ENCODE assay signal across 19 mouse cellular contexts in genomic region chr13:38756629-38757227, GRCm38 (mm10).
DNase-seq lines count a peak whose midpoint lies in the region; ATAC-seq and TF ChIP-seq lines count a peak whose summit lies in the region.
"Had no signal": no experiment of that assay in that cellular context is flagged by ENCODE, and none has a peak within 500 bp of the region (broad histone marks: within the 10 kb centered on the region; RNA-seq: fewer than 3 reads in every experiment).

No protein-coding gene starts in this region.

- H3K36me3 ChIP-seq in heart, embryonic 10.5 days = no peaks in the 10 kb centered on the region
- no peaks in the 10 kb centered on the region for H3K36me3 ChIP-seq in forebrain, embryonic 15.5 days
- no peaks in the 10 kb centered on the region for H3K36me3 ChIP-seq in midbrain, embryonic 14.5 days (ENCODE audit: control insufficient read depth, insufficient read depth, low read length)
- H3K36me3 ChIP-seq in thymus, adult 2 months (ENCODE audit: control insufficient read depth, insufficient read depth, low read length) = no peaks in the 10 kb centered on the region
- H3K36me3 ChIP-seq: embryonic facial prominence, embryonic 10.5 days; heart, embryonic 15.5 days had no signal

- H3K27me3 ChIP-seq in heart, embryonic 10.5 days (ENCODE audit: insufficient read depth, poor library complexity, severe bottlenecking) = no peaks in the 10 kb centered on the region
- H3K27me3 ChIP-seq in forebrain, embryonic 15.5 days = no peaks in the 10 kb centered on the region
- H3K27me3 ChIP-seq in midbrain, embryonic 14.5 days (ENCODE audit: control insufficient read depth, insufficient read depth, low read length) = no peaks in the 10 kb centered on the region
- no peaks in the 10 kb centered on the region for H3K27me3 ChIP-seq in thymus, adult 2 months (ENCODE audit: control insufficient read depth, insufficient read depth, low read length)
- H3K27me3 ChIP-seq: heart, embryonic 15.5 days had no signal

- peak; percentile 19 for DNase-seq in heart, embryonic 10.5 days (ENCODE audit: low spot score)
- DNase-seq in heart, postnatal 4 days = no peak
- peak; percentile 17 for DNase-seq in brain, adult 2 months (ENCODE audit: low read depth, low spot score)
- DNase-seq in midbrain, embryonic 14.5 days = peak; percentile 63
- no peak for DNase-seq in thymus, postnatal 0 days (ENCODE audit: low spot score)
- no peak for DNase-seq in thymus, adult 2 months
- DNase-seq: adrenal gland, postnatal 36 days; cerebellum, adult 2 months; gastrocnemius, postnatal 14 days; heart, adult 2 months; kidney, adult 11 months; right cerebral cortex, postnatal 14 days; spleen, adult 18-20 months had no signal

- H3K27ac ChIP-seq in heart, embryonic 10.5 days = no peak overlapping the region
- no peak overlapping the region for H3K27ac ChIP-seq in forebrain, embryonic 15.5 days (replicated peaks)
- H3K27ac ChIP-seq in midbrain, embryonic 14.5 days (replicated peaks; ENCODE audit: low read depth, low read length) = peak overlapping the region; percentile 45; the same call in 1 of the 2 replicates
- no peak overlapping the region for H3K27ac ChIP-seq in thymus, adult 2 months (ENCODE audit: control insufficient read depth, insufficient read depth, low read length)
- H3K27ac ChIP-seq: embryonic facial prominence, embryonic 10.5 days; heart, adult 2 months; heart, embryonic 15.5 days; kidney, postnatal 0 days; liver, embryonic 14.5 days; macrophage had no signal

- no peak overlapping the region for H3K4me3 ChIP-seq in heart, embryonic 10.5 days
- no peak overlapping the region for H3K4me3 ChIP-seq in forebrain, embryonic 15.5 days
- H3K4me3 ChIP-seq in midbrain, embryonic 14.5 days (replicated peaks; ENCODE audit: low read depth, low read length) = no peak overlapping the region
- no peak overlapping the region for H3K4me3 ChIP-seq in thymus, adult 2 months (ENCODE audit: control insufficient read depth, insufficient read depth, low read length)
- H3K4me3 ChIP-seq: embryonic facial prominence, embryonic 10.5 days; heart, adult 2 months; heart, embryonic 15.5 days had no signal

- 84% methylated on average over 11 of the region's 11 CpGs for WGBS in heart, embryonic 10.5 days
- WGBS in forebrain, embryonic 15.5 days = 59% methylated on average over 11 of the region's 11 CpGs
- WGBS in midbrain, embryonic 14.5 days = 63% methylated on average over 11 of the region's 11 CpGs
- WGBS in thymus, adult 2 months = 87% methylated on average over 11 of the region's 11 CpGs

- no peaks in the 10 kb centered on the region for H3K4me1 ChIP-seq in heart, embryonic 10.5 days
- H3K4me1 ChIP-seq in forebrain, embryonic 15.5 days = no peaks in the 10 kb centered on the region
- H3K4me1 ChIP-seq in midbrain, embryonic 14.5 days (ENCODE audit: control insufficient read depth, insufficient read depth, low read length) = 0 out of 2 replicates have a peak, but pooled peaks cover 3% of the 10 kb centered on the region
- H3K4me1 ChIP-seq in thymus, adult 2 months (replicated peaks; ENCODE audit: control insufficient read depth, insufficient read depth, low read length) = no peaks in the 10 kb centered on the region
- H3K4me1 ChIP-seq: embryonic facial prominence, embryonic 10.5 days; heart, embryonic 15.5 days had no signal

- no peak for TF ChIP-seq CTCF in thymus, adult 2 months (IDR thresholded peaks at IDR 0.05; ENCODE audit: borderline replicate concordance, control insufficient read depth, extremely low read depth, insufficient read depth, low read length, poor library complexity)

- H3K9ac ChIP-seq in forebrain, embryonic 15.5 days (replicated peaks) = no peak overlapping the region
- no peak overlapping the region for H3K9ac ChIP-seq in midbrain, embryonic 14.5 days (replicated peaks; ENCODE audit: low read length)
- H3K9ac ChIP-seq: heart, embryonic 15.5 days; liver, embryonic 14.5 days had no signal

- 0 out of 2 replicates have a peak, but pooled peaks have one; percentile 38 for ATAC-seq in forebrain, embryonic 15.5 days (replicated peaks)
- ATAC-seq in midbrain, embryonic 14.5 days (ENCODE audit: low FRiP score, low TSS enrichment) = peak; percentile 63

- no peak overlapping the region for H3K4me2 ChIP-seq in forebrain, embryonic 15.5 days (replicated peaks)
- no peak overlapping the region for H3K4me2 ChIP-seq in midbrain, embryonic 14.5 days (ENCODE audit: low read length)
- H3K4me2 ChIP-seq: heart, embryonic 15.5 days had no signal

- no peaks in the 10 kb centered on the region for H3K9me3 ChIP-seq in heart, embryonic 10.5 days
- no peaks in the 10 kb centered on the region for H3K9me3 ChIP-seq in forebrain, embryonic 15.5 days
- no peaks in the 10 kb centered on the region for H3K9me3 ChIP-seq in midbrain, embryonic 14.5 days (ENCODE audit: control insufficient read depth, low read length)
- H3K9me3 ChIP-seq: embryonic facial prominence, embryonic 10.5 days; heart, embryonic 15.5 days had no signal

- no peak for TF ChIP-seq POLR2A in thymus, adult 2 months (IDR thresholded peaks at IDR 0.05; ENCODE audit: control insufficient read depth, extremely low read depth, insufficient read depth, low read length, poor library complexity)

Comparison
In these comparisons a context has a peak if more than half of its experiments do, and no peak if none do; other contexts are left out.
1. DNase-seq: peak in heart, embryonic 10.5 days (single experiment), brain, adult 2 months (single experiment) and midbrain, embryonic 14.5 days (single experiment); none in heart, postnatal 4 days (single experiment), thymus, postnatal 0 days (single experiment) and thymus, adult 2 months (single experiment).